Mouse (Mus musculus) heart, postnatal 0 days (tissue): ENCODE results near the gene AI464131. TPM values are rescaled to one million over a fixed set of nuclear protein-coding genes. Genes with fewer than 3 reads are reported as not detected.

Experiments used
- ATAC-seq: fragments of 200-750 bp; cut with Nextera tagmentation; 2 replicates; pipeline ENCODE4 v1.8.0; 2017; ENCODE audit warnings: low read depth, moderate number of reproducible peaks, moderate library complexity; ENCODE audit not compliant: insufficient read depth
- DNase-seq: peaks from one replicate; pipeline ENCODE4 v3.0.0-alpha.2; 2016; ENCODE audit warnings: low spot score
- H3K27ac ChIP-seq: fragments of 300-500 bp; sonication (generic); 2 replicates; pipeline ENCODE4 v1.5.1; 2014; ENCODE audit warnings: low read depth, mild to moderate bottlenecking
- H3K27me3 ChIP-seq: fragments of 300-500 bp; sonication (generic); 2 replicates; pipeline ENCODE4 v1.6.1; 2014; ENCODE audit warnings: low read length, mixed read lengths; ENCODE audit not compliant: control insufficient read depth, insufficient read depth
- H3K36me3 ChIP-seq: fragments of 300-500 bp; sonication (generic); replicated peaks from 2 replicates; pipeline ENCODE4 v1.6.1; 2014; ENCODE audit warnings: low read length, mixed read lengths; ENCODE audit not compliant: control insufficient read depth, insufficient read depth
- H3K4me1 ChIP-seq: fragments of 300-500 bp; sonication (generic); 2 replicates; pipeline ENCODE4 v1.6.1; 2014; ENCODE audit warnings: antibody characterized with exemption; ENCODE audit not compliant: control insufficient read depth, insufficient read depth
- H3K4me2 ChIP-seq: fragments of 300-500 bp; sonication (generic); 2 replicates; pipeline ENCODE4 v1.6.1; 2014; ENCODE audit warnings: low read depth, mild to moderate bottlenecking, low read length, moderate library complexity
- H3K4me3 ChIP-seq: fragments of 300-500 bp; sonication (generic); 2 replicates; pipeline ENCODE4 v1.5.1; 2014; ENCODE audit warnings: low read depth, low read length
- H3K9ac ChIP-seq: fragments of 300-500 bp; sonication (generic); replicated peaks from 2 replicates; pipeline ENCODE4 v1.6.1; 2014; ENCODE audit warnings: low read depth, low read length, mixed read lengths
- H3K9me3 ChIP-seq: fragments of 300-500 bp; sonication (generic); replicated peaks from 2 replicates; pipeline ENCODE4 v1.6.1; 2016; ENCODE audit warnings: low read length; ENCODE audit not compliant: control insufficient read depth
- CTCF ChIP-seq: IDR thresholded peaks from 2 replicates; pipeline ENCODE4 v1.5.1; 2016; ENCODE audit warnings: antibody characterized with exemption, control low read depth, low read depth
- EP300 ChIP-seq: IDR thresholded peaks from 2 replicates; pipeline ENCODE4 v1.6.1; 2016; ENCODE audit warnings: antibody characterized with exemption, low read depth
- WGBS: fragments of 180-500 bp; shearing (Covaris S2); extraction: QIAGEN DNeasy Blood & Tissue Kit; methylation state at CpG from one replicate; pipeline ENCODE4 v1.1.7; 2014; 5-methylcytosine and 5-hydroxymethylcytosine counted together
- polyA plus RNA-seq: library from polyadenylated mRNA; unstranded; fragments of >200 nt; fragmentation: Nextera tagmentation; extraction: Ambion mirVana; gene quantifications from 2 replicates; pipeline ENCODE4 v1.2.1, GENCODE M21; 2015
- total RNA-seq: library from RNA; depleted of rRNA; stranded (reverse); fragments of >200 nt; gene quantifications from 2 replicates; pipeline ENCODE4 v1.2.3, GENCODE M21; 2014; ENCODE audit warnings: low replicate concordance; rRNA removed

Gene AI464131
- total and polyA plus RNA-seq, 2 experiments from 2014 or later, result 2.5 to 6.3 TPM

GRCm38 (mm10) chr4:41460690-41461089, 42.2 kb downstream of the AI464131 start:
- Histone ChIP-seq H3K9ac (no peak overlapping the region), H3K4me2 (no peak overlapping the region), H3K27me3 (no peaks in the 10 kb centered on the region), H3K9me3 (no peaks in the 10 kb centered on the region), H3K4me1 (peaks cover 5% of the 10 kb centered on the region), H3K27ac (no peak overlapping the region), H3K36me3 (no peaks in the 10 kb centered on the region), H3K4me3 (no peak overlapping the region)
- ATAC-seq (no peak), DNase-seq (no peak)
- TF ChIP-seq CTCF (no peak), EP300 (no peak)
- 75% methylated on average over 1 of the region's 1 CpGs for WGBS

- WGBS, result 86% methylated on average over 3 of the region's 3 CpGs
These were observed 55.3 kb downstream of the AI464131 start for GRCm38 (mm10) chr4:41447595-41447994.

More at GRCm38 (mm10) chr4:41447595-41447994, 55.3 kb downstream of the AI464131 start:
- Histone ChIP-seq H3K27me3 (no peaks in the 10 kb centered on the region), H3K9me3 (no peaks in the 10 kb centered on the region), H3K27ac (no peak overlapping the region), H3K4me1 (no peaks in the 10 kb centered on the region), H3K9ac (no peak overlapping the region), H3K36me3 (no peaks in the 10 kb centered on the region), H3K4me3 (no peak overlapping the region), H3K4me2 (no peak overlapping the region)
- DNase-seq, result no peak
- ATAC-seq, result no peak
- TF ChIP-seq EP300 (no peak), CTCF (no peak)

Other genes starting within 250 kb of the AI464131 start
- 18.2 and 19.5 TPM in 2 replicates for gene Ubap2, start 227.9 kb downstream of the AI464131 start, total RNA-seq
- gene Ubap2, start 227.9 kb downstream of the AI464131 start, polyA plus RNA-seq, result 26.4 and 27.1 TPM in 2 replicates
- gene Dcaf12, start 188.2 kb downstream of the AI464131 start, total RNA-seq, result 31.0 and 35.9 TPM in 2 replicates
- 29.0 and 31.1 TPM in 2 replicates for gene Dcaf12, start 188.2 kb downstream of the AI464131 start, polyA plus RNA-seq
- gene Ubap1, start 154.1 kb downstream of the AI464131 start, total RNA-seq, result 43.2 and 125 TPM in 2 replicates
- gene Ubap1, start 154.1 kb downstream of the AI464131 start, polyA plus RNA-seq, result 45.3 and 45.7 TPM in 2 replicates
- gene Kif24, start 38.2 kb downstream of the AI464131 start, total RNA-seq, result 2.9 and 3.4 TPM in 2 replicates
- gene Kif24, start 38.2 kb downstream of the AI464131 start, polyA plus RNA-seq, result 1.1 and 1.4 TPM in 2 replicates
- gene Nudt2, start 37.9 kb downstream of the AI464131 start, total RNA-seq, result 10.5 and 37.6 TPM in 2 replicates
- 42.0 and 45.9 TPM in 2 replicates for gene Nudt2, start 37.9 kb downstream of the AI464131 start, polyA plus RNA-seq
- gene 1110017D15Rik, start 14.3 kb upstream of the AI464131 start, total RNA-seq, result not detected in 2 replicates
- 0.18 and 1.0 TPM in 2 replicates for gene 1110017D15Rik, start 14.3 kb upstream of the AI464131 start, polyA plus RNA-seq
- gene Fam219a, start 66.5 kb upstream of the AI464131 start, total RNA-seq, result 4.0 and 10.7 TPM in 2 replicates
- 2.3 and 3.1 TPM in 2 replicates for gene Fam219a, start 66.5 kb upstream of the AI464131 start, polyA plus RNA-seq
- gene Dnaic1, start 66.7 kb upstream of the AI464131 start, total RNA-seq, result 2.2 and 12.9 TPM in 2 replicates
- gene Dnaic1, start 66.7 kb upstream of the AI464131 start, polyA plus RNA-seq, result 1.8 and 2.1 TPM in 2 replicates
- 5.8 and 12.7 TPM in 2 replicates for gene Enho, start 137.2 kb upstream of the AI464131 start, total RNA-seq
- gene Enho, start 137.2 kb upstream of the AI464131 start, polyA plus RNA-seq, result 4.0 and 4.3 TPM in 2 replicates
- gene Cntfr, start 194.0 kb upstream of the AI464131 start, total RNA-seq, result 0.31 TPM in 1 of 2 replicates, not detected in the other
- 0.38 and 0.41 TPM in 2 replicates for gene Cntfr, start 194.0 kb upstream of the AI464131 start, polyA plus RNA-seq
- 77.1 and 110 TPM in 2 replicates for gene Il11ra1, start 196.9 kb upstream of the AI464131 start, total RNA-seq
- 104 and 116 TPM in 2 replicates for gene Il11ra1, start 196.9 kb upstream of the AI464131 start, polyA plus RNA-seq
- 49.6 and 49.8 TPM in 2 replicates for gene Rpp25l, start 210.5 kb upstream of the AI464131 start, total RNA-seq
- 38.9 and 40.2 TPM in 2 replicates for gene Rpp25l, start 210.5 kb upstream of the AI464131 start, polyA plus RNA-seq
- gene Dctn3, start 220.1 kb upstream of the AI464131 start, total RNA-seq, result 81.6 and 121 TPM in 2 replicates
- gene Dctn3, start 220.1 kb upstream of the AI464131 start, polyA plus RNA-seq, result 161 and 165 TPM in 2 replicates
- not detected in 2 replicates for gene Arid3c, start 228.1 kb upstream of the AI464131 start, total RNA-seq
- not detected in 2 replicates for gene Arid3c, start 228.1 kb upstream of the AI464131 start, polyA plus RNA-seq